Mouse (Mus musculus): ENCODE measurements around the gene 4930519P11Rik. TPM values are rescaled to one million over a fixed set of nuclear protein-coding genes. Genes with fewer than 3 reads are reported as not detected.

Gene 4930519P11Rik
- total RNA-seq, 2 experiments from 2014 or later, result 1.8 to 6.7 TPM

DNA sequence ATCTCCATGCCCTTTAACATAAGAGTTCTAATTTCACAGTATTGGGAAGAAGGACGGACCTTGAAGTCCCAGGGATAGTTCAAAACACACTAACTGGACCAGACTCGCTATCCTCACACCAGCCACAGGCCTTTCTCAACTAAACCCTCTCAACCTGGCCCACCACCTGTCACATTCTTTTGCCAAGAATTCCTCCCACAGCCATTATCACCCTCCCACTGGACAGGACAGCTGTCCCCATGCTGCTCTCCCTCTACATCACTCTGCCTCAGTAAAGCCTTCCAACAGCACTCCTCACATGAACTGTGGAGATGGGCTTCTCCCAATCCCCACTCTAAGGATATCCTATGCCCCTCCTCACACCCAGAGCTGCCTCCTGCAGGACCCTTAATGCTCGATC, 47.7 kb downstream of the 4930519P11Rik start:
- no peak for ATAC-seq (replicated peaks; ENCODE audit: low FRiP score, poor library complexity, severe bottlenecking)

GRCm38 (mm10) chr2:154563612-154564170, 49.5 kb downstream of the 4930519P11Rik start:
- ATAC-seq (replicated peaks; ENCODE audit: low FRiP score, poor library complexity, severe bottlenecking), result no peak

Other genes with a start within 250 kb of the 4930519P11Rik start
- gene Cdk5rap1, start 240.4 kb downstream of the 4930519P11Rik start, total RNA-seq (2015; ENCODE audit: low replicate concordance), result 5.9 and 13.1 TPM in 2 replicates
- 12.7 and 21.5 TPM in 2 replicates for gene Cdk5rap1, start 240.4 kb downstream of the 4930519P11Rik start, total RNA-seq (2017; ENCODE audit: low replicate concordance)
- not detected in 2 replicates for gene Snta1, start 205.3 kb downstream of the 4930519P11Rik start, total RNA-seq (2015; ENCODE audit: low replicate concordance)
- 0.17 and 0.56 TPM in 2 replicates for gene Snta1, start 205.3 kb downstream of the 4930519P11Rik start, total RNA-seq (2017; ENCODE audit: low replicate concordance)
- 5.6 and 8.5 TPM in 2 replicates for gene Cbfa2t2, start 177.0 kb downstream of the 4930519P11Rik start, total RNA-seq (2015; ENCODE audit: low replicate concordance)
- 2.9 and 9.5 TPM in 2 replicates for gene Cbfa2t2, start 177.0 kb downstream of the 4930519P11Rik start, total RNA-seq (2017; ENCODE audit: low replicate concordance)
- gene 1700003F12Rik, start 66.4 kb downstream of the 4930519P11Rik start, total RNA-seq (2015; ENCODE audit: low replicate concordance), result not detected in 2 replicates
- gene 1700003F12Rik, start 66.4 kb downstream of the 4930519P11Rik start, total RNA-seq (2017; ENCODE audit: low replicate concordance), result not detected in 2 replicates
- not detected in 2 replicates for gene Actl10, start 61.7 kb downstream of the 4930519P11Rik start, total RNA-seq (2015; ENCODE audit: low replicate concordance)
- gene Actl10, start 61.7 kb downstream of the 4930519P11Rik start, total RNA-seq (2017; ENCODE audit: low replicate concordance), result not detected in 2 replicates
- 0.63 TPM in 1 of 2 replicates, not detected in the other for gene Necab3, start 54.5 kb downstream of the 4930519P11Rik start, total RNA-seq (2015; ENCODE audit: low replicate concordance)
- gene Necab3, start 54.5 kb downstream of the 4930519P11Rik start, total RNA-seq (2017; ENCODE audit: low replicate concordance), result 11.6 TPM in 1 of 2 replicates, not detected in the other
- gene E2f1, start 43.5 kb downstream of the 4930519P11Rik start, total RNA-seq (2015; ENCODE audit: low replicate concordance), result 6.7 and 11.1 TPM in 2 replicates
- gene E2f1, start 43.5 kb downstream of the 4930519P11Rik start, total RNA-seq (2017; ENCODE audit: low replicate concordance), result 5.5 and 7.0 TPM in 2 replicates
- 9.0 and 9.6 TPM in 2 replicates for gene Pxmp4, start 9.7 kb downstream of the 4930519P11Rik start, total RNA-seq (2015; ENCODE audit: low replicate concordance)
- 7.5 and 11.2 TPM in 2 replicates for gene Pxmp4, start 9.7 kb downstream of the 4930519P11Rik start, total RNA-seq (2017; ENCODE audit: low replicate concordance)
- gene Zfp341, start 140 bp downstream of the 4930519P11Rik start, total RNA-seq (2015; ENCODE audit: low replicate concordance), result 6.9 and 11.0 TPM in 2 replicates
- 6.4 TPM in 2 replicates for gene Zfp341, start 140 bp downstream of the 4930519P11Rik start, total RNA-seq (2017; ENCODE audit: low replicate concordance)
- 28.0 and 35.7 TPM in 2 replicates for gene Chmp4b, start 38.3 kb upstream of the 4930519P11Rik start, total RNA-seq (2015; ENCODE audit: low replicate concordance)
- gene Chmp4b, start 38.3 kb upstream of the 4930519P11Rik start, total RNA-seq (2017; ENCODE audit: low replicate concordance), result 47.3 and 59.0 TPM in 2 replicates
- gene Gm14214, start 156.6 kb upstream of the 4930519P11Rik start, total RNA-seq (2015; ENCODE audit: low replicate concordance), result not detected in 2 replicates
- not detected in 2 replicates for gene Gm14214, start 156.6 kb upstream of the 4930519P11Rik start, total RNA-seq (2017; ENCODE audit: low replicate concordance)
- gene Raly, start 177.7 kb upstream of the 4930519P11Rik start, total RNA-seq (2015; ENCODE audit: low replicate concordance), result 31.1 and 38.2 TPM in 2 replicates
- gene Raly, start 177.7 kb upstream of the 4930519P11Rik start, total RNA-seq (2017; ENCODE audit: low replicate concordance), result 51.7 and 77.5 TPM in 2 replicates
- not detected in 2 replicates for gene a, start 178.0 kb upstream of the 4930519P11Rik start, total RNA-seq (2015; ENCODE audit: low replicate concordance)
- gene a, start 178.0 kb upstream of the 4930519P11Rik start, total RNA-seq (2017; ENCODE audit: low replicate concordance), result not detected in 2 replicates

All from erythroblast, adult 5-6 weeks (primary cell).